Mouse (Mus musculus): Measurements from ENCODE around the gene Map3k12. TPM values are rescaled to one million over a fixed set of nuclear protein-coding genes. Genes with fewer than 3 reads are reported as not detected.
A peak's percentile ranks its signal among the peaks of the same experiment; 100 is the strongest.

Map3k12 gene
- polyA plus RNA-seq, 1 experiment from 2014 or later, result 13.4 TPM

DNA sequence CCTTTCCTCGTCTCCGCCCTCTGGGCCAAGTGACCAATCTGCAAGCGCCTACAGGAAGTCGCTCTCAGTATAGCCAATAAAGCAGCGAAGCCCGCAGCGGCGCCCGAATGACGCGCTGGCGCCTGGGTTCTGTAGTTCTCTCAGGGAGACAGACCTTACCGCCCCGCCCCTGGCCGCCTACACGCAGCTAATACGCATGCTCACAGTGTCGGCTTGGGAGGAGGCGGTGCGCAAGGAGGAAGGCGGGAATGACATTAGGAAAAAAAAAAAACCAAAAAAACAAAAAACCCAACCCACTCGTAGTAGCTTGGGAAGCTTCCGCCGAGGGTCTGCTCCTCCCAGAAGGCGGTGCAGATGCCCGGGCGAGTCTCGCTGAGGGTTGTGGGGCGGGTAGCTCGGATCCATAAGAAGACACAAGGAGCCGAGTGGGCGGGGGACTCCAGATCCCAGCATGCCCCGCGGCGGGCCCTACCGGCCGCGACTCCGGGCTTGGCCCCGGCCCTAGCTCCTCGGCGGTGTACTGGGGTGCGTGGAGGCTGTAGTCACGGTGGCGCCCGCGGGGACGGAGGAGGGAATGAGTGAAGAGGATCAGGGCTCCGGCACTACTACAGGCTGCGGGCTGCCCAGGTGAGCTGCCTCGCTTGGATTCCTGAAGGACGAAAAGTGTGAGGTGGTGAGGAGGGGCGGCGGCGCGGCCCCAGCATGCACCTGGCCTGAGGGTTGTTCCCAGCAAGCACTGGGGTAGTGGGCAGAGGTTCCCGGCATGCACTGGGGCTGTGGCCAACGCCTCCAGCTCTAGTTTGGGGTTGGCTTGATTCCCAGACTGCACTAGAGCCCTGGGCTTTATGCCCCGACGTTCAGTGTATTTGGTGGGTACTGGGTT, 1.4 kb upstream of the Map3k12 start, which contains the start of gene Tarbp2:
TSS of gene Tarbp2 (plus strand) at position 217 of the 883 bp plus-strand sequence.
- WGBS, result under 1% methylated on average over 60 of the region's 60 CpGs
- peak within 1 kb of the TSS; percentile 93 for H3K4me2 ChIP-seq
- H3K4me1 ChIP-seq, result peaks cover 30% of the 10 kb centered on the region
- H3K9me3 ChIP-seq, result no peaks in the 10 kb centered on the region
- no peaks in the 10 kb centered on the region for H3K27me3 ChIP-seq (replicated peaks)
- H3K27ac ChIP-seq, result peak within 1 kb of the TSS; percentile 100
- H3K36me3 ChIP-seq, result peaks cover 9% of the 10 kb centered on the region; the same call in 1 of the 2 replicates
- peak within 1 kb of the TSS; percentile 82 for H3K9ac ChIP-seq
- H3K4me3 ChIP-seq (replicated peaks), result peak within 1 kb of the TSS; percentile 75
- ATAC-seq (ENCODE audit: insufficient read depth, low FRiP score, low read depth), result peak; percentile 94

GRCm38 (mm10) chr15:102517631-102517975, 739 bp upstream of the Map3k12 start:
- no peak for ATAC-seq (ENCODE audit: insufficient read depth, low FRiP score, low read depth)
- H3K36me3 ChIP-seq, result peaks cover 8% of the 10 kb centered on the region; the same call in 1 of the 2 replicates
- H3K9ac ChIP-seq, result peak overlapping the region; percentile 30; the same call in 1 of the 2 replicates
- peaks cover 36% of the 10 kb centered on the region for H3K4me1 ChIP-seq
- no peaks in the 10 kb centered on the region for H3K27me3 ChIP-seq (replicated peaks)
- no peaks in the 10 kb centered on the region for H3K9me3 ChIP-seq
- peak overlapping the region; percentile 83 for H3K27ac ChIP-seq
- under 1% methylated on average over 10 of the region's 10 CpGs for WGBS
- peak overlapping the region; percentile 93 for H3K4me2 ChIP-seq
- H3K4me3 ChIP-seq (replicated peaks), result peak overlapping the region; percentile 75

GRCm38 (mm10) chr15:102516293-102516692, 571 bp downstream of the Map3k12 start:
- 2% methylated on average over 12 of the region's 12 CpGs for WGBS

GRCm38 (mm10) chr15:102515791-102516190, 1.1 kb downstream of the Map3k12 start:
- WGBS, result 43% methylated on average over 4 of the region's 4 CpGs
- Histone ChIP-seq H3K4me1 (peaks cover 51% of the 10 kb centered on the region), H3K4me3 (replicated peaks) (peak overlapping the region; percentile 75), H3K9ac (peak overlapping the region; percentile 30; the same call in 1 of the 2 replicates), H3K4me2 (peak overlapping the region; percentile 93), H3K27me3 (replicated peaks) (no peaks in the 10 kb centered on the region), H3K9me3 (no peaks in the 10 kb centered on the region), H3K27ac (no peak overlapping the region), H3K36me3 (no peaks in the 10 kb centered on the region)
- no peak for ATAC-seq (ENCODE audit: insufficient read depth, low FRiP score, low read depth)

More at GRCm38 (mm10) chr15:102516293-102516692, 571 bp downstream of the Map3k12 start:
- ATAC-seq (ENCODE audit: insufficient read depth, low FRiP score, low read depth), result no peak
- Histone ChIP-seq H3K27me3 (replicated peaks) (no peaks in the 10 kb centered on the region), H3K36me3 (no peaks in the 10 kb centered on the region), H3K9ac (peak overlapping the region; percentile 30), H3K4me2 (peak overlapping the region; percentile 93), H3K27ac (peak overlapping the region; percentile 83), H3K4me3 (replicated peaks) (peak overlapping the region; percentile 75), H3K9me3 (no peaks in the 10 kb centered on the region), H3K4me1 (peaks cover 48% of the 10 kb centered on the region)

GRCm38 (mm10) chr15:102515261-102515660, 1.6 kb downstream of the Map3k12 start:
- H3K36me3 ChIP-seq, result no peaks in the 10 kb centered on the region
- peaks cover 47% of the 10 kb centered on the region for H3K4me1 ChIP-seq
- H3K4me3 ChIP-seq (replicated peaks), result 0 out of 2 replicates have a peak overlapping the region, but pooled peaks have one; percentile 75
- no peak overlapping the region for H3K9ac ChIP-seq
- no peaks in the 10 kb centered on the region for H3K27me3 ChIP-seq (replicated peaks)
- H3K9me3 ChIP-seq, result no peaks in the 10 kb centered on the region
- 85% methylated on average over 2 of the region's 2 CpGs for WGBS
- H3K27ac ChIP-seq, result no peak overlapping the region
- no peak for ATAC-seq (ENCODE audit: insufficient read depth, low FRiP score, low read depth)
- H3K4me2 ChIP-seq, result peak overlapping the region; percentile 93

DNA sequence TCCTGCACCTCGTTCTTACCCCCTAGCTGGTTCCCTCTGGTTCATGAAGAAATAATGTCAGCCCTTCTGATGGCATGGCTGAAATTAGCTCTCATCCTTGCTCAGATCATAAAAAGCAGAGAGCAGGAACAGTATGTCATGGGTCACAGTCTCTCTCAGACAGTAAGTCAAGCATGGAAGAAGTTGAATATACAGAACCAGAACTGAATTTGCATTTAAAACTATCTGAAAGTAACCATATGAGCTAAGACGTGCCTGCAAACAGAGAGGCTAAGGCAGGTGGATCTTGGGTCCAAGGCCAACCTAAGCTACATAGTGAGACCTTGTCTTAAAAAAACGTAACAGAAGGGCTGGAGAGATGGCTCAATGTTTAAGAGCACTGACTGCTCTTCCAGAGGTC, 3.9 kb downstream of the Map3k12 start:
- H3K4me3 ChIP-seq (replicated peaks), result no peak overlapping the region
- H3K9me3 ChIP-seq, result no peaks in the 10 kb centered on the region
- H3K27ac ChIP-seq, result no peak overlapping the region
- peaks cover 37% of the 10 kb centered on the region for H3K4me1 ChIP-seq
- H3K27me3 ChIP-seq (replicated peaks), result no peaks in the 10 kb centered on the region
- 76% methylated on average over 3 of the region's 3 CpGs for WGBS
- no peaks in the 10 kb centered on the region for H3K36me3 ChIP-seq
- no peak overlapping the region for H3K4me2 ChIP-seq
- no peak for ATAC-seq (ENCODE audit: insufficient read depth, low FRiP score, low read depth)
- no peak overlapping the region for H3K9ac ChIP-seq

GRCm38 (mm10) chr15:102512471-102512870, 4.4 kb downstream of the Map3k12 start:
- Histone ChIP-seq H3K9ac (no peak overlapping the region), H3K27ac (no peak overlapping the region), H3K9me3 (no peaks in the 10 kb centered on the region), H3K4me3 (replicated peaks) (no peak overlapping the region), H3K27me3 (replicated peaks) (no peaks in the 10 kb centered on the region), H3K4me2 (no peak overlapping the region), H3K36me3 (no peaks in the 10 kb centered on the region), H3K4me1 (peaks cover 37% of the 10 kb centered on the region)
- ATAC-seq (ENCODE audit: insufficient read depth, low FRiP score, low read depth), result no peak

GRCm38 (mm10) chr15:102512010-102512409, 4.9 kb downstream of the Map3k12 start:
- no peak overlapping the region for H3K4me2 ChIP-seq
- peaks cover 37% of the 10 kb centered on the region for H3K4me1 ChIP-seq
- no peak overlapping the region for H3K4me3 ChIP-seq (replicated peaks)
- no peaks in the 10 kb centered on the region for H3K36me3 ChIP-seq
- H3K9ac ChIP-seq, result no peak overlapping the region
- no peaks in the 10 kb centered on the region for H3K27me3 ChIP-seq (replicated peaks)
- H3K27ac ChIP-seq, result peak overlapping the region; percentile 87; the same call in 1 of the 2 replicates
- no peaks in the 10 kb centered on the region for H3K9me3 ChIP-seq
- WGBS, result 41% methylated on average over 5 of the region's 5 CpGs
- ATAC-seq (ENCODE audit: insufficient read depth, low FRiP score, low read depth), result no peak

- peaks cover 36% of the 10 kb centered on the region for H3K4me1 ChIP-seq
- H3K9me3 ChIP-seq, result no peaks in the 10 kb centered on the region
- no peaks in the 10 kb centered on the region for H3K27me3 ChIP-seq (replicated peaks)
- no peak for ATAC-seq (ENCODE audit: insufficient read depth, low FRiP score, low read depth)
- H3K9ac ChIP-seq, result no peak overlapping the region
- peak overlapping the region; percentile 87 for H3K27ac ChIP-seq
- peak overlapping the region; percentile 70 for H3K4me3 ChIP-seq (replicated peaks)
- 11% methylated on average over 6 of the region's 6 CpGs for WGBS
- H3K4me2 ChIP-seq, result peak overlapping the region; percentile 95
- H3K36me3 ChIP-seq, result no peaks in the 10 kb centered on the region
These were observed 5.5 kb downstream of the Map3k12 start for GRCm38 (mm10) chr15:102511285-102511833.

DNA sequence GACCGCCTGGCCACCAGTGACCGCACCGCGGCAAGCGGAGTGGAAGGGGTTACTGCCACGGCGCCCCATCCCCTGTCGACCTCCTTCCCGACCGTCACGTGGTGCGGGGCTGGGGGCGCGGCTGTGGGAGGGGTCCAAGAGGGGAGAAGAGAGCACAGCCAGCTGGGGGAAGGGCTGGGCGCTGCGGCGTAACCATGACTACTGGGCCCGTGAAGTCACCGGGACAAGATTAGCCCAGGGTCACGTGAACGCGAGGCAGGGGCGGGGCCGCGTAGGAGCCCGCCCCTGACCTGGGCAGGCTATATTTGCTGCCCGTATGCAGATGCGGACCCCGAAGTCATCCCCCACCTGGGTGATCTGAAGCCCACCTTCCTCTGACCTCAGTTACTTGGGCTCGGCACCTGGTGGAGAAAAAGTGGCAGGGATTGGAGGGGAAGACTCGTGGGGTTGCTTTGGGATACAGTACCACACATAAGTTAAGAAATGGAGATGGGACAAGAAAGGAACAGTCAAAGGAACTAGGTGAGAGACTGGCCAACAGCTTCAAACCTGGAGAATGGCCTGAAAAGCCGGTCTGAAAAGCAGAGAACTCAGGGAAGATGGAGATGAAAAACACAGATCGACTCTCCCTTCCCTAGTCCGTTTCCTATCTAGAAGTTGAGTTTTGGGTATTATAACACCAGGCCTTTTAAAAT, 6.1 kb downstream of the Map3k12 start:
- peak; percentile 94 for ATAC-seq (ENCODE audit: insufficient read depth, low FRiP score, low read depth)
- H3K27ac ChIP-seq, result peak overlapping the region; percentile 87
- H3K27me3 ChIP-seq (replicated peaks), result no peaks in the 10 kb centered on the region
- H3K4me2 ChIP-seq, result peak overlapping the region; percentile 95
- 4% methylated on average over 33 of the region's 34 CpGs for WGBS
- H3K36me3 ChIP-seq, result no peaks in the 10 kb centered on the region
- H3K4me1 ChIP-seq, result peaks cover 30% of the 10 kb centered on the region
- peak overlapping the region; percentile 70 for H3K4me3 ChIP-seq (replicated peaks)
- H3K9ac ChIP-seq, result peak overlapping the region; percentile 66
- no peaks in the 10 kb centered on the region for H3K9me3 ChIP-seq

- H3K9ac ChIP-seq, result peak overlapping the region; percentile 66
- peak; percentile 20; the same call in 1 of the 2 replicates for ATAC-seq (ENCODE audit: insufficient read depth, low FRiP score, low read depth)
These were observed 6.8 kb downstream of the Map3k12 start for GRCm38 (mm10) chr15:102510110-102510509.

More at GRCm38 (mm10) chr15:102510110-102510509, 6.8 kb downstream of the Map3k12 start:
- Histone ChIP-seq H3K27ac (peak overlapping the region; percentile 87), H3K9me3 (no peaks in the 10 kb centered on the region), H3K4me3 (replicated peaks) (peak overlapping the region; percentile 70), H3K4me2 (peak overlapping the region; percentile 95), H3K36me3 (no peaks in the 10 kb centered on the region), H3K4me1 (peaks cover 24% of the 10 kb centered on the region), H3K27me3 (replicated peaks) (no peaks in the 10 kb centered on the region)
- 4% methylated on average over 9 of the region's 9 CpGs for WGBS

Data from stomach, embryonic 15.5 days (tissue).